Mouse (Mus musculus): ENCODE measurements at regions not wholly inside any gene's neighbourhood (a gene's known extent, or its start where the extent isn't known, plus 50 kb on each side); places are given as distances from the start of the nearest gene placed in this dataset.

DNA sequence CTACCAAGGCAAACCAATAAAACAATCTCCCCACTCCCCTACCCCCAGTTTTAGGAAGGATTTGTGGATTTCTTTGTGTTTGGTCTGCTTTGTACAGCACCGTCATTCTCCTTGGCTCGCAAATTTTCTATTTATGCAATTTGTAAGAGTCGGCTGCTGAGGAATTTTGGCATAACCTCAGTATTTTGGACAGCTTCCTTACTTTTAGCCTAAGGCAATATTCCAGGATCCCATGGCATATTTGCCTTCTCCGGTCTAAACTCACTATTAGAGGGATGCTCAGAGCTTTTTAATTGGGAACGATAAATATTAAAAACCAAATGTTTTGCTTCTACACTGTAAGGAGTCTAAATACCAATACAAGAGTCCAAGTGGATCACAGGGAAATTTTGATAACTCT is 112.6 kb upstream of the Tmtc2 start:
- Histone ChIP-seq H3K79me2 (replicated peaks; ENCODE audit: control insufficient read depth, extremely low read depth, insufficient read depth, poor library complexity, severe bottlenecking) (no peaks in the 10 kb centered on the region), H3K4me1 (ENCODE audit: control insufficient read depth in 1 of 2, insufficient read depth in 2 of 2) (no peaks in the 10 kb centered on the region), H3K9ac (ENCODE audit: insufficient read depth, low read depth) (no peak overlapping the region), H3K9me3 (replicated peaks; ENCODE audit: low read length) (peaks cover 54% of the 10 kb centered on the region), H3K4me3 (replicated peaks in 1 of 3; ENCODE audit: low read depth in 2 of 3, low read length in 2 of 3, poor library complexity in 1 of 3) (no peak overlapping the region), H3K27ac (ENCODE audit: insufficient read depth, low read depth) (no peak overlapping the region), H3K27me3 (replicated peaks) (no peaks in the 10 kb centered on the region), H3K36me3 (replicated peaks in 1 of 2; ENCODE audit: control insufficient read depth in 1 of 2, insufficient read depth in 1 of 2, low read length in 1 of 2) (no peaks in the 10 kb centered on the region), H3K4me2 (ENCODE audit: insufficient read depth, low read depth, poor library complexity, severe bottlenecking) (no peak overlapping the region)
- no peak for DNase-seq (ENCODE audit: extremely low read depth)
- in situ Hi-C loops (cut with MboI; ENCODE audit: low pct_ligation_motif_present, low pct_unique_long_range_greater_than_20kb, low sequenced_read_pairs) (no loop called here), dilution Hi-C loops (cut with MboI; ENCODE audit: extremely low pct_ligation_motif_present, extremely low pct_unique_long_range_greater_than_20kb, low sequenced_read_pairs) (no loop called here)
- TF ChIP-seq POLR2A (IDR thresholded peaks at IDR 0.05; ENCODE audit: low read depth, low read length) (no peak), SMC3 (IDR thresholded peaks at IDR 0.05; ENCODE audit: low read depth, low read length) (no peak), GABPA (IDR thresholded peaks at IDR 0.05; ENCODE audit: insufficient replicate concordance, low read depth, low read length) (no peak), SIN3A (IDR thresholded peaks at IDR 0.05; ENCODE audit: low read length) (no peak), TBP (conservative IDR thresholded peaks at IDR 0.05; ENCODE audit: low read depth, low read length) (no peak), MEF2A (IDR thresholded peaks at IDR 0.05; ENCODE audit: borderline replicate concordance, low read depth, low read length) (no peak), IRF4 (IDR thresholded peaks at IDR 0.05; ENCODE audit: low read depth, low read length) (no peak), PAX5 (IDR thresholded peaks at IDR 0.05; ENCODE audit: low read length) (no peak)

DNA sequence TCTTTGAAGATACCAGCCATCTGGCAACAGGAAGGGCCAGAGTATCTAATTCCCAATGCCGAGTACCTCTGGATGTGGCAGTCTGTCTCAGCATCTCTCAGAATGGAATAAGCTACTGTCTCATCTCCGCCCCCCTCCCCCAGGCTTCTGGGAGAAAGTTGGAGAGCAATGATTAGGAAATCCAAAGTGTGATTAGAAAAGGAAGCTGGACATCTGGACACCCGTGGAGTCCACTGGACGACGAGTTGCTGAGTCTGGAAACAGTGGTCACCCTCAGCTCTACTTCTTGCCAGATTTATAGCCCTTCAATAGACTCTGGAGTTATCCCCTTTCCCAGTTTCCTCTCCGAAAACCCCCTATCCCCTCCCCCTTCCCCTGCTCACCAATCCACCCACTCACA is 105.3 kb upstream of the Tmtc2 start:
- dilution Hi-C loops (cut with MboI; ENCODE audit: extremely low pct_ligation_motif_present, extremely low pct_unique_long_range_greater_than_20kb, low sequenced_read_pairs) = no loop called here
- H3K9ac ChIP-seq (ENCODE audit: insufficient read depth, low read depth) = no peak overlapping the region
- H3K79me2 ChIP-seq (replicated peaks; ENCODE audit: control insufficient read depth, extremely low read depth, insufficient read depth, poor library complexity, severe bottlenecking) = no peaks in the 10 kb centered on the region
- H3K4me1 ChIP-seq (ENCODE audit: control insufficient read depth in 1 of 2, insufficient read depth in 2 of 2) = no peaks in the 10 kb centered on the region
- H3K4me2 ChIP-seq (ENCODE audit: insufficient read depth, low read depth, poor library complexity, severe bottlenecking) = no peak overlapping the region
- no peaks in the 10 kb centered on the region for H3K36me3 ChIP-seq (replicated peaks in 1 of 2; ENCODE audit: control insufficient read depth in 1 of 2, insufficient read depth in 1 of 2, low read length in 1 of 2)
- H3K27me3 ChIP-seq (replicated peaks) = no peaks in the 10 kb centered on the region
- no peak for DNase-seq (ENCODE audit: extremely low read depth)
- H3K27ac ChIP-seq (ENCODE audit: insufficient read depth, low read depth) = no peak overlapping the region
- peaks cover 28% of the 10 kb centered on the region for H3K9me3 ChIP-seq (replicated peaks; ENCODE audit: low read length)
- in situ Hi-C loops (cut with MboI; ENCODE audit: low pct_ligation_motif_present, low pct_unique_long_range_greater_than_20kb, low sequenced_read_pairs) = no loop called here
- no peak for TF ChIP-seq POLR2A (IDR thresholded peaks at IDR 0.05; ENCODE audit: low read depth, low read length)
- no peak for TF ChIP-seq ZKSCAN1 (IDR thresholded peaks at IDR 0.05; ENCODE audit: borderline replicate concordance, low read depth, low read length)
- no peak for TF ChIP-seq TCF12 (IDR thresholded peaks at IDR 0.05; ENCODE audit: low read depth, low read length)
- TF ChIP-seq POLR2AphosphoS2 (IDR thresholded peaks at IDR 0.05; ENCODE audit: low read depth, low read length) = no peak
- TF ChIP-seq SIN3A (IDR thresholded peaks at IDR 0.05; ENCODE audit: low read length) = no peak
- no peak overlapping the region for H3K4me3 ChIP-seq (replicated peaks in 1 of 3; ENCODE audit: low read depth in 2 of 3, low read length in 2 of 3, poor library complexity in 1 of 3)

DNA sequence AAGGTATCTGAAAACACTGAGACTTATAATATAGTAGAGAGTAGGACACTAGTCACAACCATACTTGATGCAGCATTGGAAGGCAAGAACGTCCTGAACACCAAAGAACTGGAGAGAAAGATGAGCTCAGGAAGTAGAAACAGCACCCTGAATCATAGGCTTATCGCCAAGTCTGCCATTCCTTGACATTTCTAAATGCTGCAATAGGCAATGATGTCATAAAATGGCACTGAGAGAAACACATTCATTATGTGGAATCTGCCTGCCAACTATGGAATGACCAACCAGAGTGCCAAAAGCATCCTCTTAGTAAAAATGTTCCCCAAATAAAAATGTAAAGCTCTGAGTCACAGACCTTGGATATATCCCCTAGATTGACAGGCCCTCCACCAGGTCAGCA is 92.7 kb upstream of the Tmtc2 start:
- dilution Hi-C loops (cut with MboI; ENCODE audit: extremely low pct_ligation_motif_present, extremely low pct_unique_long_range_greater_than_20kb, low sequenced_read_pairs) = no loop called here

More for the DNA sequence above, 92.7 kb upstream of the Tmtc2 start:
- no peaks in the 10 kb centered on the region for H3K79me2 ChIP-seq (replicated peaks; ENCODE audit: control insufficient read depth, extremely low read depth, insufficient read depth, poor library complexity, severe bottlenecking)
- H3K27me3 ChIP-seq (replicated peaks) = no peaks in the 10 kb centered on the region
- no peak for DNase-seq (ENCODE audit: extremely low read depth)
- H3K9me3 ChIP-seq (replicated peaks; ENCODE audit: low read length) = peaks cover 25% of the 10 kb centered on the region
- no peaks in the 10 kb centered on the region for H3K4me1 ChIP-seq (ENCODE audit: control insufficient read depth in 1 of 2, insufficient read depth in 2 of 2)
- H3K4me3 ChIP-seq (replicated peaks in 1 of 3; ENCODE audit: low read depth in 2 of 3, low read length in 2 of 3, poor library complexity in 1 of 3) = no peak overlapping the region
- H3K36me3 ChIP-seq (replicated peaks in 1 of 2; ENCODE audit: control insufficient read depth in 1 of 2, insufficient read depth in 1 of 2, low read length in 1 of 2) = no peaks in the 10 kb centered on the region
- no peak overlapping the region for H3K27ac ChIP-seq (ENCODE audit: insufficient read depth, low read depth)
- no peak overlapping the region for H3K4me2 ChIP-seq (ENCODE audit: insufficient read depth, low read depth, poor library complexity, severe bottlenecking)
- TF ChIP-seq BHLHE40 (IDR thresholded peaks at IDR 0.05; ENCODE audit: low read depth, low read length) = no peak
- no peak overlapping the region for H3K9ac ChIP-seq (ENCODE audit: insufficient read depth, low read depth)
- in situ Hi-C loops (cut with MboI; ENCODE audit: low pct_ligation_motif_present, low pct_unique_long_range_greater_than_20kb, low sequenced_read_pairs) = no loop called here
